Mouse (Mus musculus) cerebellum, adult 11-12 months (tissue): ENCODE data around the gene Ccer2.

ENCODE experiments used
- DNase-seq: peaks from one replicate; pipeline ENCODE4 v3.0.0; 2022

The Ccer2 gene

GRCm38 (mm10) chr7:28792391-28793185, 36.6 kb downstream of the Ccer2 start:
- DNase-seq = no peak

- DNase-seq = no peak
Observed at GRCm38 (mm10) chr7:28793834-28794233, 37.9 kb downstream of the Ccer2 start.

GRCm38 (mm10) chr7:28794496-28794895, 38.5 kb downstream of the Ccer2 start:
- DNase-seq = no peak

- no peak for DNase-seq
Observed at GRCm38 (mm10) chr7:28795832-28796231, 39.9 kb downstream of the Ccer2 start.

GRCm38 (mm10) chr7:28796562-28796975, 40.6 kb downstream of the Ccer2 start:
- peak; percentile 86 for DNase-seq

- DNase-seq = no peak
Observed at GRCm38 (mm10) chr7:28799994-28800393, 44.0 kb downstream of the Ccer2 start.

- DNase-seq = no peak
Observed at GRCm38 (mm10) chr7:28801451-28801850, 45.5 kb downstream of the Ccer2 start.

- DNase-seq = no peak
Observed at GRCm38 (mm10) chr7:28801901-28802670, 46.1 kb downstream of the Ccer2 start.

- no peak for DNase-seq
Observed at GRCm38 (mm10) chr7:28802846-28803588, 47.0 kb downstream of the Ccer2 start.

- no peak for DNase-seq
Observed at GRCm38 (mm10) chr7:28803756-28804155, 47.8 kb downstream of the Ccer2 start.

GRCm38 (mm10) chr7:28806869-28807268, 50.9 kb downstream of the Ccer2 start:
- DNase-seq = no peak

GRCm38 (mm10) chr7:28807641-28808220, 51.8 kb downstream of the Ccer2 start:
- peak; percentile 57 for DNase-seq

- peak; percentile 56 for DNase-seq
Observed at GRCm38 (mm10) chr7:28808221-28808941, 52.4 kb downstream of the Ccer2 start, which contains the start of gene Hnrnpl. TSS of gene Hnrnpl (plus strand) at chr7:28808541.
